In genomic region chr10:75516724-75517072, GRCm38 (mm10) we compare ENCODE assay signal across 8 mouse cellular contexts. TPM values are rescaled to one million over a fixed set of nuclear protein-coding genes. Genes with fewer than 3 reads are reported as not detected.
DNase-seq lines count a peak whose midpoint lies in the region; ATAC-seq and TF ChIP-seq lines count a peak whose summit lies in the region.

No protein-coding gene starts in this region.

- no peak for ATAC-seq in embryonic facial prominence, embryonic 15.5 days (ENCODE audit: insufficient number of reproducible peaks, low FRiP score, low TSS enrichment, low read depth)
- ATAC-seq in limb, embryonic 12.5 days (ENCODE audit: insufficient number of reproducible peaks, insufficient read depth, low FRiP score, low TSS enrichment, low read depth): no peak; the same call in 1 of the 2 replicates
- no peak for ATAC-seq in stomach, embryonic 15.5 days (ENCODE audit: insufficient read depth, low FRiP score, low read depth)

- H3K9me3 ChIP-seq in heart, embryonic 10.5 days: no peaks in the 10 kb centered on the region
- H3K9me3 ChIP-seq in embryonic facial prominence, embryonic 15.5 days (replicated peaks): no peaks in the 10 kb centered on the region
- no peaks in the 10 kb centered on the region for H3K9me3 ChIP-seq in limb, embryonic 12.5 days
- H3K9me3 ChIP-seq in stomach, embryonic 15.5 days: no peaks in the 10 kb centered on the region

- peak overlapping the region; percentile 94 for H3K4me3 ChIP-seq in heart, embryonic 10.5 days
- peak overlapping the region; percentile 97 for H3K4me3 ChIP-seq in C2C12 (ENCODE audit: insufficient read depth, poor library complexity, severe bottlenecking)
- H3K4me3 ChIP-seq in embryonic facial prominence, embryonic 15.5 days (replicated peaks): peak overlapping the region; percentile 96
- H3K4me3 ChIP-seq in limb, embryonic 12.5 days (replicated peaks): peak overlapping the region; percentile 80
- peak overlapping the region; percentile 94 for H3K4me3 ChIP-seq in stomach, embryonic 15.5 days (replicated peaks)

- peaks cover 37% of the 10 kb centered on the region for H3K36me3 ChIP-seq in heart, embryonic 10.5 days
- peaks cover 31% of the 10 kb centered on the region for H3K36me3 ChIP-seq in C2C12 (ENCODE audit: control insufficient read depth, insufficient read depth)
- H3K36me3 ChIP-seq in embryonic facial prominence, embryonic 15.5 days: peaks cover 32% of the 10 kb centered on the region
- peaks cover 39% of the 10 kb centered on the region for H3K36me3 ChIP-seq in limb, embryonic 12.5 days
- H3K36me3 ChIP-seq in stomach, embryonic 15.5 days: peaks cover 11% of the 10 kb centered on the region; the same call in 1 of the 2 replicates

- DNase-seq in heart, embryonic 10.5 days (ENCODE audit: low spot score): no peak
- DNase-seq in heart, postnatal 10 days: no peak
- DNase-seq in left cerebral cortex, adult 11 months (ENCODE audit: low spot score): no peak
- DNase-seq in gastrocnemius, postnatal 36 days: no peak

- 1% methylated on average over 12 of the region's 12 CpGs for WGBS in heart, embryonic 10.5 days
- under 1% methylated on average over 12 of the region's 12 CpGs for WGBS in embryonic facial prominence, embryonic 15.5 days
- WGBS in limb, embryonic 12.5 days: 1% methylated on average over 12 of the region's 12 CpGs
- WGBS in stomach, embryonic 15.5 days: under 1% methylated on average over 12 of the region's 12 CpGs

- H3ac ChIP-seq in C2C12 (ENCODE audit: control insufficient read depth, insufficient read length, low read depth): peak overlapping the region; percentile 80

- peak overlapping the region; percentile 97 for H3K27ac ChIP-seq in heart, embryonic 10.5 days
- H3K27ac ChIP-seq in embryonic facial prominence, embryonic 15.5 days (replicated peaks): peak overlapping the region; percentile 97
- H3K27ac ChIP-seq in limb, embryonic 12.5 days: peak overlapping the region; percentile 93
- H3K27ac ChIP-seq in stomach, embryonic 15.5 days: peak overlapping the region; percentile 96

- H3K9ac ChIP-seq in embryonic facial prominence, embryonic 15.5 days: peak overlapping the region; percentile 99
- H3K9ac ChIP-seq in limb, embryonic 12.5 days (replicated peaks): peak overlapping the region; percentile 89
- peak overlapping the region; percentile 90 for H3K9ac ChIP-seq in stomach, embryonic 15.5 days

- H3K79me3 ChIP-seq in C2C12 (ENCODE audit: low read depth): peaks cover 47% of the 10 kb centered on the region

- intact Hi-C loops in heart, postnatal 10 days (cut with DNase I): no loop called here
- intact Hi-C loops in gastrocnemius, postnatal 36 days (cut with DNase I): no loop called here

- H3K79me2 ChIP-seq in C2C12 (ENCODE audit: control insufficient read depth, insufficient read depth): peaks cover 76% of the 10 kb centered on the region

- H3K4me2 ChIP-seq in embryonic facial prominence, embryonic 15.5 days (replicated peaks): peak overlapping the region; percentile 81
- H3K4me2 ChIP-seq in limb, embryonic 12.5 days: peak overlapping the region; percentile 93
- peak overlapping the region; percentile 79 for H3K4me2 ChIP-seq in stomach, embryonic 15.5 days

- TF ChIP-seq CTCF in C2C12 (IDR thresholded peaks at IDR 0.05; ENCODE audit: control insufficient read depth, insufficient read depth, insufficient read length): no peak

- peaks cover 45% of the 10 kb centered on the region for H3K4me1 ChIP-seq in heart, embryonic 10.5 days
- H3K4me1 ChIP-seq in embryonic facial prominence, embryonic 15.5 days: peaks cover 37% of the 10 kb centered on the region
- peaks cover 30% of the 10 kb centered on the region for H3K4me1 ChIP-seq in limb, embryonic 12.5 days (replicated peaks)
- H3K4me1 ChIP-seq in stomach, embryonic 15.5 days: peaks cover 14% of the 10 kb centered on the region

- no peaks in the 10 kb centered on the region for H3K27me3 ChIP-seq in heart, embryonic 10.5 days (ENCODE audit: insufficient read depth, poor library complexity, severe bottlenecking)
- H3K27me3 ChIP-seq in C2C12 (ENCODE audit: control insufficient read depth, insufficient read depth, insufficient read length): no peaks in the 10 kb centered on the region
- no peaks in the 10 kb centered on the region for H3K27me3 ChIP-seq in embryonic facial prominence, embryonic 15.5 days
- no peaks in the 10 kb centered on the region for H3K27me3 ChIP-seq in limb, embryonic 12.5 days
- no peaks in the 10 kb centered on the region for H3K27me3 ChIP-seq in stomach, embryonic 15.5 days (replicated peaks)

TF ChIP-seq in C2C12, 6 proteins besides CTCF, POLR2A, EP300 and RAD21:
- TF ChIP-seq MYOD1 (IDR thresholded peaks at IDR 0.05; ENCODE audit: control insufficient read depth, insufficient read length, low read depth): no peak
- no peak for TF ChIP-seq CEBPB (IDR thresholded peaks at IDR 0.05; ENCODE audit: low read depth)
- no peak for TF ChIP-seq MAX (IDR thresholded peaks at IDR 0.05)
- TF ChIP-seq MYOG (IDR thresholded peaks at IDR 0.05; ENCODE audit: control insufficient read depth, extremely low read depth, insufficient read length): no peak
- no peak for TF ChIP-seq FOSL1 (IDR thresholded peaks at IDR 0.05; ENCODE audit: insufficient read depth, low read length, poor library complexity, severe bottlenecking)
- no peak for TF ChIP-seq USF1 (IDR thresholded peaks at IDR 0.05; ENCODE audit: low read depth)
TF ChIP-seq in C2C12: peak in this region for 0.

RNA-seq across cellular contexts. Expression of gene Snrpd3, which starts 0.7 kb away (rescaled TPM):
- polyA plus RNA-seq in heart, embryonic 10.5 days (2016; fragmentation: Nextera tagmentation; extraction: Ambion mirVana): 139 and 148 TPM in 2 replicates
- 10 to 100 TPM; 67.9 to 75.9 TPM for total RNA-seq in heart, postnatal 10 days (2021)
- polyA plus RNA-seq in C2C12 (2012; fragmentation: generic; extraction: Trizol): 358 TPM
- polyA plus RNA-seq in embryonic facial prominence, embryonic 15.5 days (2015; fragmentation: Nextera tagmentation; extraction: Ambion mirVana): 156 and 168 TPM in 2 replicates
- polyA plus RNA-seq in limb, embryonic 12.5 days (2016; fragmentation: Nextera tagmentation; extraction: Ambion mirVana): 179 and 203 TPM in 2 replicates
- 137 and 147 TPM in 2 replicates for polyA plus RNA-seq in stomach, embryonic 15.5 days (2015; fragmentation: Nextera tagmentation; extraction: Ambion mirVana)
- total RNA-seq in gastrocnemius, postnatal 36 days (2021): 10 to 100 TPM; 62.0 to 74.5 TPM

RNA-seq across cellular contexts. Expression of gene Gucd1, which starts 1.1 kb away (rescaled TPM):
- polyA plus RNA-seq in heart, embryonic 10.5 days (2016; fragmentation: Nextera tagmentation; extraction: Ambion mirVana): 24.0 and 28.8 TPM in 2 replicates
- 10 to 100 TPM; 42.8 to 44.0 TPM for total RNA-seq in heart, postnatal 10 days (2021)
- polyA plus RNA-seq in C2C12 (2012; fragmentation: generic; extraction: Trizol): 15.7 TPM
- polyA plus RNA-seq in embryonic facial prominence, embryonic 15.5 days (2015; fragmentation: Nextera tagmentation; extraction: Ambion mirVana): 26.3 and 27.7 TPM in 2 replicates
- polyA plus RNA-seq in limb, embryonic 12.5 days (2016; fragmentation: Nextera tagmentation; extraction: Ambion mirVana): 24.0 and 30.0 TPM in 2 replicates
- polyA plus RNA-seq in stomach, embryonic 15.5 days (2015; fragmentation: Nextera tagmentation; extraction: Ambion mirVana): 26.7 and 27.5 TPM in 2 replicates
- 10 to 100 TPM; 55.5 to 71.5 TPM for total RNA-seq in gastrocnemius, postnatal 36 days (2021)

RNA-seq across cellular contexts. Expression of gene Lrrc75b, which starts 43.4 kb away (rescaled TPM):
- 0.78 and 1.1 TPM in 2 replicates for polyA plus RNA-seq in heart, embryonic 10.5 days (2016; fragmentation: Nextera tagmentation; extraction: Ambion mirVana)
- 1 to 10 TPM; 1.0 to 1.2 TPM for total RNA-seq in heart, postnatal 10 days (2021)
- polyA plus RNA-seq in C2C12 (2012; fragmentation: generic; extraction: Trizol): 3.8 TPM
- 4.9 and 6.3 TPM in 2 replicates for polyA plus RNA-seq in embryonic facial prominence, embryonic 15.5 days (2015; fragmentation: Nextera tagmentation; extraction: Ambion mirVana)
- 0.93 and 1.3 TPM in 2 replicates for polyA plus RNA-seq in limb, embryonic 12.5 days (2016; fragmentation: Nextera tagmentation; extraction: Ambion mirVana)
- 1.6 and 2.6 TPM in 2 replicates for polyA plus RNA-seq in stomach, embryonic 15.5 days (2015; fragmentation: Nextera tagmentation; extraction: Ambion mirVana)
- total RNA-seq in gastrocnemius, postnatal 36 days (2021): under 1 TPM; 0.20 to 0.64 TPM

RNA-seq across cellular contexts. Expression of gene Ggt1, which starts 44.7 kb away (rescaled TPM):
- 0.27 and 1.9 TPM in 2 replicates for polyA plus RNA-seq in heart, embryonic 10.5 days (2016; fragmentation: Nextera tagmentation; extraction: Ambion mirVana)
- total RNA-seq in heart, postnatal 10 days (2021): not detected
- polyA plus RNA-seq in C2C12 (2012; fragmentation: generic; extraction: Trizol): 0.12 TPM
- polyA plus RNA-seq in embryonic facial prominence, embryonic 15.5 days (2015; fragmentation: Nextera tagmentation; extraction: Ambion mirVana): 1.7 and 2.2 TPM in 2 replicates
- polyA plus RNA-seq in limb, embryonic 12.5 days (2016; fragmentation: Nextera tagmentation; extraction: Ambion mirVana): 0.79 and 0.88 TPM in 2 replicates
- polyA plus RNA-seq in stomach, embryonic 15.5 days (2015; fragmentation: Nextera tagmentation; extraction: Ambion mirVana): 26.5 and 36.2 TPM in 2 replicates
- under 1 TPM in 1 of 2 experiments, not detected in 1; 0.33 TPM for total RNA-seq in gastrocnemius, postnatal 36 days (2021)
